Mouse (Mus musculus) R1 (cell line): ENCODE results near the gene Bmp7.

Source experiments
- DNase-seq: peaks from one replicate; pipeline ENCODE4 v3.0.0-alpha.2; 2018; ENCODE audit warnings: low read depth, low spot score

Gene Bmp7

DNA sequence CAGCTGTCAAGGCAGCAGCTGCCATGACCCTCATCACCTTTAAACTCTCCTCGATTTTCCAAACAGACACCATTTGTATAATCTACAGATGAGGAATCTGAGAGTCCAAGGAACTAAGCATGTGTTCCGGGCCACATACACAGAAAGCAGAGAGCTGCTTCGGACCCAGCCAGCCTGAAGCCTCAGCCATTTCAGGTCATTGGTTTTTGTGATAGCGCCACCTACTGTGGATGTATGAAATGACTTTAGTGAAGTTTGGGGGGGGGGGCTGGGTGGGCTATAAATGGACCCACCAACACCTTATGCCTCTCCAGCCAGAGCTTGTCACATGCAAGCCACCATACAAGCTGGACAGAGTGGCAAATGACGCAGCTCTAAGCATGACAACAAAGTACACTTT lies 8.9 kb upstream of the Bmp7 start:
- DNase-seq, result peak; percentile 49

DNA sequence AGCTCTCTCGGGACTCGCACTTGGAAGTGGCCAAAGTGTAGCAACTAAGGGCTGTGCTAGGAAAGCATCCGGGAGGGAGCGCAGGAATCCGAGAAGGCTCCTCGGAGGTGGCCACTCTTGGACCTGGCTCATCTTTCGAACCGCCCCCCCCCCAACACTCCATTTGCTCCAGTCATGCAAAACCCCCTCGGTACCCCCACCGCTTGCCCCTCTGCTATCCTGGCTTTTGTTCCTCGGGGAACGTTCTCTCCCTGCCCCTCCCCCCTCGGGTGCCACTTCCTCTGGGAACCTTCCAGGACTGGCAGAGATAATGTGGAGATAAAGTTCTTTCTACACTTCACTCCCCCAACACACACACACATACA lies 660 bp upstream of the Bmp7 start:
- DNase-seq, result no peak

GRCm38 (mm10) chr2:172939639-172940002 lies 500 bp downstream of the Bmp7 start:
- DNase-seq, result peak; percentile 36

DNA sequence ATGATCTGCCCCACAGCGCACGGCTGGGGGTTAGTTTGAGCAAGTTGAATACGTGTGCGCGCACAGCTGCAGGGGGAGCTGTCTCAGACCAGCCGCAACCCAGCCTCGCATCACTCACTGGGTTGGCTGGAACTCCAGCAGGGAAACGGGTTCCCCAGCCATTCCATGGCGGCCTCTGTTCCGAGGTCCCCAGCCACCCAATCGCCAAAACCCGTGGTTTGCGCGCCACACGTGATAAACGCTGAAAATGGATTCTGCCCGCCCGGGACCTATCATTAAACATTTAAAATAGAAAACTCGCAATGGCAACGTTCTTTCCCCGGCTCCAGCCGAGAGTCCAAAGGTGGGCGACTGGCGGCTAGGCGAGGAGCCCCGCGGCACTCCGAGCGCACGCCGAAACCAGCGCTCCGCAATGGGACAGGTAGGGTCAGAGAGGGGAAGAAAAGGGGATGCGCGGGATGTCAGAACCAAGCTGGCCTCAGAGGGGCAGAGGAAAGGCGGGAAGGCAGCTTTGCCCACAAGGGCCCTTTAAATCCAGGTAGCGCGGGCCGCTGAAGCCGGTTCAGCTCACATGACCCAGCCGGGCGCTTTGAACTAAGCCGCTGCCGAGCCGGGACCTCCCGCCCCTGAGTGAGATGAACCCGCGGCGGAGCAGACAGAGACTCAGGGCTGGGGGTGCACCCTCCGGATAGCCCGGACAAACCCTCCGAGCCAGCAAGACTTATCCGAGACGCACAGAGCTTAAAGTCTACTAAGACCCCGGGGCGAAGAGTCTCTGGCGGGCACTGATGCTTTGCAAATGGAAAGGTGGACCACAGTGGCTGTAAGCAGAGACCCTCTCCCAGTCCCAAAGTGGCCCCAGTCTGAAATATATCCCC lies 1.1 kb downstream of the Bmp7 start:
- peak; percentile 66 for DNase-seq

DNA sequence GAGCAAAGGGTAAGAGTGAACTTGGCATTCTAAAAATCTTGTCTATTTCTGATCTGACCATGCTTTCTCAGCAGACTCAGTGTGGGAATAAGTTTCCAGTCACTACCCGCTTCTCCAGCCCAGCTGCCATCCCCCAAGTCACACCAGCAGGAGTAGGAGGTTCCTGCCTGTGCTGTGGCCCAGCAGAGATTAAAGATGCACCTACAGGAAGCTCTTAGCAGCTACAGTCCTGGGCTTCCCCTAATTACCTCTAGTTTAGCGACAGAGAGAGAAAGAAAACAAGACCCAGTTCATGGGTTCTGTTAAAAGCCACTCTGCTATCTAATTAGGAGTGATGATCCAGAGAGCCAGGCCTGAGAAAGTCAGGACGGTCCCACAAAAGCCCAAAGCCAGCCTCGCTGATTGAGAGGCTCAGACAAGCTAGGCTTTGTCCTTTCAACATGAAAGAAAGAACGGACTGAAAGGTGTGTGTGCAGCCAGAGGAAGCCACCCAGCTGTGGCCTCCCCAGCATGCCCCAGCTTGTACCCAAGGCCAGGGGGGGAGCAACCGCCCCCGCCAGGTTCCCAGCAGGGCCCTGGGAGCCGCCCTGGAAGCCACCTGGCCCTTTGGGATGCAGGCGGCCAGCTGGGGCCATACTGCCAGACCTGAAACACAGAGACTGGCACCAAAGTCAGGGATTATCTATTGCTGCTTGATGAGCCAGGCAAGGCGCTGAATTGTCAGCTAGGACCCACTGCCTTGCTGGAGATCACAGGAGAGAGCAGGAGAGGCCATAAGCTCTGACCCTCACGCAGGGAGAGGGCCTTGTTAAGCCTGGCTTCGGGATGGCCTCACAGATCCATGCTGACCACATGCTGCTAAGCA lies 2.6 kb downstream of the Bmp7 start:
- no peak for DNase-seq

DNA sequence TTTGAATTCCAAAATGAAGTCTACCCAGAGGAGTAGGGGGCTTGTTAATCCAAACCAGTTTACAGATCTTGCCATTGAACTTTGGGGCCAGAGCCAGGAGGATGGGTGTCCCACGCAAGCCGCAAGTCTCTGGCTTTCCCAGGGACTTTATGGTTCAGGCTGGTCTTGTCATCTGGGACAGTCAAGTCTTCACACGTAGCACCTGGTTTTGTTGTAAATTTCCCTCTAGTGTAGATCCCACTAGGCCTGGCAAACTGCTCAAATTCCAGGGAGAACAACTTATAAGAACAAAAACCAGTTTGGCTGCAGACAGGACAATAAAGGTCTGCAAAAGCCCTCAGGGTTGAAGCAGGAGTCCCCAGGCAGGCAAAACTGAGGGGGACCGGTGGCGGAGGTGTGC lies 3.3 kb downstream of the Bmp7 start:
- DNase-seq, result no peak

DNA sequence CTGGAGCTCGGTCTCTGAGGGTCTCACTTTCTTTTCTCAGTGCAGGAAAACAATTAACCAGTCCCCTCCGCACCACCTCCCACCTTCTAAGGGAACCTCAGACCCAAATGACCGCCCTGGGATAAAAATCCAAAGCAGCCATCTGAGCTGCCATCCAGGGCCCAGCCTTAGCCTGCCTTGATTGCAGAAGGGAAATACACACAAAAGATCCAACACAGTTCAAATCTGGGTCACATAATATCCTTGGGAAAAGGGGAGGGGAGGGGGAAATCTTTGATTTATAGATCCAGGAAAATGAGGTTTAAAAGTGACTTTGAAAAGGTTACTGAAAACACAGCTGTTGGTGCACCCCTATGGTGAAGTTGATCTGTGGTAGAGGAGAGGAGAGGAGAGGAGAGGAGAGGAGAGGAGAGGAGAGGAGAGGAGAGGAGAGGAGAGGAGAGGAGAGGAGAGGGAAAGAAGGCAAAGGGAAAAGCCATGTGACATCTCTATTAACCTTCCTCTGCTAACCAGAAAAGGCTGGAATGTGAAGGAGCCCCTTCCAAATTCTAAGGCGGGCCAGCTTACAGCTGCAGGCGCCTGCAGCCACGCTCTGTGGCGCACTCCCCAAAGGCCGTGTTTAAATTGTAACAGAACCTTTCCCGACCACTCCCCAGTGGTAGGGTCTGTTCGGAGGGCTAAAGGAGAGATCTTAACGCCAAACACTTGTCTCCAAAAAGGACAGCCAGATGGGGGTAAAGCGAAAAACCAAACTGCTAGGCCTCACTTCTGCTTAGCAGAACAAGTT lies 4.2 kb downstream of the Bmp7 start:
- no peak for DNase-seq

GRCm38 (mm10) chr2:172934891-172935740 lies 5.0 kb downstream of the Bmp7 start:
- DNase-seq, result peak; percentile 29

DNA sequence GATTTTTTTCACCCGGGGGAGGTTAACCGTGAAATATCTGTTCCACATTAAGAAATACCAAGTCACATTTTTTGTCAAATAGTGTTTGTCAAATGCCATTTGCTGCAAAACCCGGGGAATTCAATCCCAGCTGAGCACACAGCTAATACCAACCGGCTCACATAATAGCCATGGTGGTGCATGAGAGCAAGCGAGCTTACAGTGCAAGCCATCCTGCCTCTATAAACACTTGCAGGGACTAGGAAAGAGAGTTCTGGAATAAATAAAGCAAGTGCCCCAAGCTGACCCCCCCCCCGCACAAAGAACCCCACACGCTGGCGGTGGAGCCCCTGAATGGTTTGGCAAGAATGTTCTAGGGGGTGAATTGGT lies 5.7 kb downstream of the Bmp7 start:
- DNase-seq, result no peak

DNA sequence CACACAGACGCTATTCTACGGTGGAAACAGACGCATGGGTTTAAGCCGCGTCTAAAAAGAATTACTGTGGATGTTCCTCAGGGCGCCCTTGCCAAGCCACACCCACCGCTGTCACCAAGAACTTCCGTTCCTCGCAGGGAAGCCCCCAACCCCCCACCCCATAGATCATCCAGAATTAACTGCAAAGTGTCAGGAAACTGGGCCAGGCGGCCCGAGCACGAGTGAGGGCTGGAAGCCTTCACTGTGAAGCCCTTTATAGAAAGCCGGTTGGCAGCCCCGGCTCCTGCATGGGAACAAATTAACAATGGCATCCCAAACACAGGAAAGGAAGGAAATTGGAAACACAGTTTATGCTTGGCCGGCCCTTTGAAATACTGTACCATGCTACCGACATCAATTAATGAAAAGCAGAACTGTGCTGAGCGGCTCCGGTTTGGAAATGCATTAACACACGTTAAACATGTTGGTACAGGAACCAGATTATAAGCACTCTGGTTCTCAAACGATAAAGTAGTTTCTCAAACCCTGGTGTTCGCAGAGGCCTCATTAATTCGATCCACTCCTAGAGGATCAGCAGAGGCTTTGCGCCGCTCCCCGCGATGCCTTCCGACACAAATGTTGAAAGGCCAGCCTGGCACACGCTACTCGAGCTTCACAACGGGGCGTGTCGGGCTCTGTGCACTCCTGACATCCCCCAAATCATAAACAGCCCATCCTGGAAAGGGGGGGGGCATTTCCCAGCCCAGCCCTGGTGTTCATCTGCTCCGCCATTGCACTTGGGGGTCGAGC lies 6.3 kb downstream of the Bmp7 start:
- no peak for DNase-seq

DNA sequence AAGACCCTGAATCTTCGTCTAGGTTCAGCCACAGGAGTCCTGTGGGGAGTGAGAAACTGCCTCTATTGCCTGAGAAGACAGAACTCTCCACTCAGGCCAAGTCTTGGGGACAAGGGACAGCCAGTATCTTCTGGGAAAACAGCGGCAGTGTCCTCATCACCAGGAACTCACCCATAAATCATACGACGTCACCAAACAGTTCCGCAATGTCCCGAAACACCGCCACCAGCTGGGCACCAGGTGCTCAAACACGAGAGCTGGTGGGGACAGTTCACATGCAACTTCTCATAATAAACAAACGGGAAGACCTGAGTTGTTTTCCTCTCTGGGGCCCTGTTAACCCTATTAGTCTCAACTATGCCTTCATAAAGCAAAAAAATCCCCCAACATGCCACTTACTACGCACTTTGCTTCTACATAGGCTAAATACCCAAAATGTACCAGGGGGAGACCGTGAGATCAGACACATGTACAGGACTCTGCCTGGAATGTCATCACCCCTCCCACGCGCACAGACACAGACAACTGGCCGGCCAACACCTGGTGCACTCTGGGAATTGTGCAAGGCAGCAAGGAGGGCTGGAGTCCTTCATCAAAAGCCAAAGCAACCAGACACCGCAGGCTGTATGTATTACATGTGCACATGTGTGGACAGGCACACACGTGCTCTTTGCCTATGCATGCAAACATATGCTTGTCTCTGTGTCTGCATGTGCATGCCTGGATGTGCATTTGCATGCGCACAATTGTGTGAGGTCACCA lies 8.8 kb downstream of the Bmp7 start:
- DNase-seq, result no peak

GRCm38 (mm10) chr2:172929905-172930436 lies 10.2 kb downstream of the Bmp7 start:
- DNase-seq, result no peak

- DNase-seq, result no peak
Measured at GRCm38 (mm10) chr2:172927643-172928042, 12.5 kb downstream of the Bmp7 start.

DNA sequence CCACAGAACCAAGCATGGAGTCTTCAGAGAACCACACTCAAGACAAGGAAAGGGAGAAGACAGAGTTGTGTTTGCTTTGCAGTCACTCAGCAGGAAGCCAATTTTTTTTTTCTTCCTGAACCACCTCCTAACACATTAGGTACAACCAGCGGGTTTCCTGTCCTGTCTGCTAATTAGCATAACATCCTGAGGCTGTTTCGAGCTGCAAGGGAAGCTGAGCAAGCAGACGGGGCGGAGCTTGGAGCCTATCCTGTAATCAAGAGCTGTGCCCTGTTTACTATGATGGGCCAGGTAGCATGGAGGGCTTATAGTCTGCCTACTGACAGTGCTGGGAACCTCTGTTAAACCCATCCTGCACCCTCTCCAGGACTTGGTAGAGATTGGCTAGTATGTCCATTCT lies 13.8 kb downstream of the Bmp7 start:
- peak; percentile 58 for DNase-seq

- DNase-seq, result no peak
Measured at GRCm38 (mm10) chr2:172924961-172925360, 15.2 kb downstream of the Bmp7 start.

- no peak for DNase-seq
Measured at GRCm38 (mm10) chr2:172923198-172923597, 16.9 kb downstream of the Bmp7 start.

GRCm38 (mm10) chr2:172922597-172922996 lies 17.5 kb downstream of the Bmp7 start:
- DNase-seq, result peak; percentile 34

GRCm38 (mm10) chr2:172914018-172914417 lies 26.1 kb downstream of the Bmp7 start:
- peak; percentile 58 for DNase-seq

DNA sequence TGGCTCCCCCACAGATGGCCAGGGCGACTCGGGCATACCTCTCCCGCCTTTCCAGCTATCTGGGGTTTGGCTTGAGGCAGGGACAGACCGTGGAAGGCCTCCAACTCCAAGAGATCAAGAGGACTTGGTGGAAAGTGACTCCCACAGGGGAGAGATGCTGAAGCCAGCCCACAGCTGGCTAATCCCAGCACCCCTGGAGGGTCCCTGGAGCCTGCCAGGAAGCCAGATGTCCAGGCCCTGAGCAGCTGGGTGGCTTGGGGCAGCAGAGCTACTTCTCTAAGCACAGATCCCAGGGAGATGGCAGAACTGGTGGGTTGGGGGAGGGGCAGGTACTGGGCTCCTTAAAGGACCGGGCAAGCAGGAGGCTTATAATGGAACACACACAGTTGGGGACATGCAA lies 28.4 kb downstream of the Bmp7 start:
- DNase-seq, result no peak
